Mouse (Mus musculus) brain, adult 2 months (tissue): ENCODE results near the gene Osbpl3.

Experiments
- DNase-seq: peaks from one replicate; pipeline ENCODE4 v3.0.0; 2011; ENCODE audit warnings: low read depth, low spot score

Gene Osbpl3

DNA sequence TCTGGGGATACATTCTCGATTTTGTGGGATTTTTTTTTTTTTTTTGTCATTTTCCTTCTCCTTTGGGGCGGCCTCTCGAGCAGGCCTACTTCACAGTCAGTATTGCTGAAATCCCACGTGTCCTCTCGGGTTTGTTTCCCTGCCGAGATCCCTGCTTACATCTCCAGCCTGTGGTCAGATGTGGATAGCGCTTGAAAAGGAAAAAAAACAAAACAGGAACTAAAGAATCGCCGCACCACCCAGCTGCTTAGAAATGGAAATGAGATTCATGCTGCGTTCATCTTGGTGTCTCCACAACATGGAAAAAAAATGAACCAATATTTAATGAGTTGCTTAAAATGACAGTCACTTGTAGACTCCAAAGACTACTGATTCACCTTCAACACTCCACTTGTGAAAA is 160.9 kb downstream of the Osbpl3 start:
- DNase-seq: no peak

DNA sequence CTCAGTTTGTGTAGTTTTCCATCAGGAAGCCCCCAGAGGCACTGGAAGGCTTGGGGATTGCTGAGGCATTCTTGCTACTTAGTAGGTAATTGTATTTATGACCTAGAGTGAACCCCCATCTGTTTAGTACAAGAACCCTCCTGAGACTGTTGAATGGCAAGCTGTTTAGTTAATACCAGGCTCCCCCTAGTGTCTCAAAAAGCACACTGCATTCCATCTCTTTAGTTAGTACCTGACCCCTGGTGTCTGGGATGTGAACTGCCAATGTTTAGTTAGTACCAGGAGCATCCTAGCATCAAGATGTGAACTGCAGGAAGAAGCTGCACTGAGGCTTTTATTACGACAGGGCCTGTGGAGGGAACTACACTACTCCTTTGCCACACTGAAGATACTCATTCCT is 161.9 kb downstream of the Osbpl3 start:
- peak; percentile 95 for DNase-seq

DNA sequence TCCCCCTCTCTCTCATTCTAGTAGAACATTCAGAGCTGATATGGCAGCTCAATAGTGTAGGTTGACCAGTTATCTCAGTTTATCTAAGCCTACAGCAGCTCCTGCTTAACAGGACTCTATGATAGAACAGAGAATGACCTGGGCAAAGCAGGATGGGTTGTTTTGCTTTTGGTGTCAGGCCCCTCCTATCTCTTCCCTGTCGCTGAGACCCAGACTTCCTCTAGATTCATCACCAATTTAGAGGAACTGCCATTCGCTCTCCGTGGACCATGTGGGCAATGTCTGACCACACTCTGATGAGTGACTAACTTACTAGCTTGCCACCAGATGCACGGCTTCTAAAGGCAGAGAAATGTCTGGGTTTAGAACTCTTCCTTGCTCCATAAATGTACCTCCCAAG is 164.4 kb downstream of the Osbpl3 start:
- DNase-seq: no peak

DNA sequence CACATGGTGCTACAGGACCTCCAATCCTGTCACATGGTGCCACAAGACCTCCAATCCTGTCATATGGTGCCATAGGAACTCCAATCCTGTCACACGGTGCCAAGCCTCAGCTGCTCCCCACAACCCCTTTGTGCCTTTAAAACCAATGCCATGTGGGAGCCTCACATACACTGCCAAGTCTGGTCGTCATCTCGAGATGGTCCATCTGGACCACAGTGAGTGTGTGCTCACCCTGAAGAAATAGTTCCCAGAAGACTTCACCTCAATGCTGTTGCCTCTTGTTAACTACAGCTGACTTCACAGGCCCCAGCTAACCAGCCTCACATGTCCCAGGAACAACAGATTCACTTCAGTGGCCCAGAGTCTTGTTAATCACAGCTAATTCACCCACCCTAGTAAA is 169.1 kb downstream of the Osbpl3 start:
- no peak for DNase-seq

DNA sequence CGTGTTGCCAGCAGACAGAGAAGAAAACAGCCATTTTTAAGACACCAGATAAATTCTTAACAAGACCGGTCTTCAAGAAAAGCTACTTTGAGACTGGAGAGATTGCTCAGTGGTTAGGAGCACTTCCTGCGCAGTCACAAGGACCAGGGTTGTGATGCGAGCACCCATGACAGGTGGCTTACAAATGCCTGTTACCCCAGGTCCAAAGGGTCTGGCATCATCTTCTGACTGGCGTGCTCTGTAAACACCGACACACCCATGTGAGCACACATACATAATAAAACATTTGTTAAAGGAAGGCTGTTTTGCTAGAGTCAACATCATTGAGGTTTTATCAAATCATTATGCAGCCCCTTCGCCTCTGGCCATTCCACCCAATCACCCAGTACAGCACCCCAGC is 176.4 kb downstream of the Osbpl3 start:
- DNase-seq: no peak

DNA sequence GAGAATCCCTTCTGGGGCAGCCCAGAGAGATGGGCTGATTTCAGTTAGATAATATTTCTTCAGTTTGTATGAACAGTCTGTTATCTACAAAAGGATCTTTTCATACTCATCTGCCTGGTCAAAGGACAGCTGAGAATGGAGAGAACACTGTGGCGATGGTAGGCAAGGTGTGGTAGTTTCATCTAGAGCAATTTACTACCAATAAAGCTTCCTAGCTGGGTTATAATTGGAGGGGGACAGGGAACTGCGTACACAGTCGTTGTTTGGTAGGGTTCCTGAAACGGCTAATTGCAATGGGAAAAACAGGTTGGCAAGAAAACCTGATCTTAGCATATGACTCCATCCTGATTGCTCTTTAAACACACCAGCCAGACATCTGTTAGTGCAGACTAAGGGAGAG is 182.1 kb downstream of the Osbpl3 start:
- no peak for DNase-seq

DNA sequence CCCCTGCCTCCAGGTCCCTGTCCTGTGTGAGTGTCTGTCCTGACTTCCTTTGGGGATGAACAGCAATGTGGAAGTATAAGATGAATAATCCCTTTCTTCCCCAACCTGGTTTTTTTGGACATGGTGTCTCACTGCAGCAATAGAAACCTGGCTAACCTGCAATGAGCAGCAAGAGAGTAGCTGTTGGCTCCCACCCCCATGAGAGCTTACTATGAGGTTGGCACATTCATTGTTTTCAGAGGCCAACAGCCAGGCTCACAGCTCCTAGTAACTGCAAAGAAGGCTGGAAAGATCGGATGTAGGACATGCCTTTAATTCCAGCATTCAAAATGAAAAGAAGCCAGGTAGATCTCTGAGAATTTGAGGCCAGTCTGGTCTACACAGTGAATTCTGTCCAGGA is 182.6 kb downstream of the Osbpl3 start:
- no peak for DNase-seq

DNA sequence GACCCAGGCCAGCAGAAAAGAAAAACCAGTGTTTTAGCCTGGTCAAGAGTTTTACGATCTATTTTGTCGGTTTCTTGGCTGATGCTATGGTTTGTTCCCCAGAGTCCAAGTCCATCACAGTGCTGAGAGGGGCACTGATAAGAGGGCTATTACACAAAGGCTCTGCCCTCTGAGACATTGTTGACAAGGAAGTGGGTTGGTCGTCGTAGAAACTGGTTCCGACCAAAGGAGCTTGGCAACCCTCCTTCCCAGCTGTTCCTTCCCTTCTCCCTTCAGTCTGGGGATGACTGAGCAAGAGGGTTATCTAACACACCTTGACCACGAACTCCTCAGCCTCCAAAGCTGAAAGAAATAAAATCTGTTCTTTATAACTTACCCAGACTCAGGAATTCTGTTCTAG is 192.3 kb downstream of the Osbpl3 start, which contains the start of gene Gsdme:
TSS of gene Gsdme (minus strand) at position 193 of the 400 bp plus-strand sequence.
- DNase-seq: no peak

DNA sequence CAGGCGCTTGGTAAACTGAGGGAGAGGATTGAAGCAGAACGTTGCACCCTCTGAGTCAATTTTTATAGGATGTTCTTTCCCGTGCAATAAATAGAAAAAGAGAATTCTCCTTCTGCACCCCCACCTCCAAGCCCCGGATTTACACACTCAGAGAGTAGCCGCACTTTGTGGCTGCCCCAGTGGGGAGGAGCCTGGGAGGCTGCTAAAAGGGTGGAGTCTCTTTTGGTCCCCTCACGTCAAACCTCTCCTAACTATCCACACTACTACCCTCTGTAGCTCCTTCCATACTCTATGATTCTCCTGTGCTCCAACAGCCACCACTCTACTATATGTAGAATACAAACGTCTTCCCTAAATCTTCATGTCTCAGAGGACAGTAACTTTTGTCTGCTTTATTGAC is 193.7 kb downstream of the Osbpl3 start:
- peak; percentile 31 for DNase-seq

DNA sequence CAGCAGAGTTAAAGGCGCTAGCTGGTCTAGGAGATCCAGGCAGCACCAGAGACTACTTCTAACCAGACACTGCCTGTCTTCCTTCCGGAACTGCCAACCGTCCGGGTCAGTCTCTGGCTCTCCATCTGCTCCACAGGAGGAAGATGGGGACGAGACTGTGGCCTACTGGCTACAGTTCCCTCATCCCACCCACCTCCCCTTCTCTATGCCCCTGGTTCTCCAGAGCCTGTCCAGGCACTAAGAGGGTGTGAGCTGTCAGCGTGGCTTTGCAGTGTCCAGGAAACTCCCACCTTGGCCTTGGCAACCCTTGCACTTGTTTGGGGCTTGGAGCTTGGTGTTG is 194.1 kb downstream of the Osbpl3 start:
- no peak for DNase-seq

DNA sequence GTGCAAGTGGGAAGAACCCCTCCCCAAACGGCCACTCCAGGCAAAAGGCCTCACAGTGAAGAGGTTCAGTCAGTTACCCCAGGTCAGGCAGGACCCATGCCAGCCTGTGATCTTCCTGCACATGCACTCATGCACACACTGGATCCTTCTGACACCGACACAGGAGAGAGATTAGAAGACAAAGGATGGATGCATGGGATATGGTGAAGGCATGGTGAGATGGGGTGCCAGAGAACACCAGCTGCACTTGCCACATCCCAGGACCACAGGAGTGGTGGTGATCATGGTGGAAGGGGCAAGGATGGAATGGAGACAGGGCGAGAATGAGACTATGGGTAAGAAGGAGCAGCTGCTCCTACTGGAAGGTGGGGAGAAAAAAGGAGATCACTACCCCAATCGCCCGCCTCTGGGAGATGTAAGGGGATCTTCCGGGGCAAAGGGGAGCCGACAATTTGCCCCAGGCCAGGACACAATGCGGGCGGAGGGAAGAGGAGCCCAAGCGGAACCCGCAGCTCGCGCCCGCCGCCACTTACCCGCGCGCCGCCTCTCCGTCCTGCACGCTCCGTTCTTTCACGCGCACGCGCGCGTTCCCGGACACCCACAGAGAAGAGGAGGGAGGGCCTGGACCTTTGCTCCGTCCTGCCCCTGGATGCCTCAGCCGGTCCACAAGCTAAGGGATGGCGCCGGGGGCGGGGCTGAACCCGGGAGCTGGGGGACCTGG is 194.6 kb downstream of the Osbpl3 start:
- DNase-seq: peak; percentile 96

DNA sequence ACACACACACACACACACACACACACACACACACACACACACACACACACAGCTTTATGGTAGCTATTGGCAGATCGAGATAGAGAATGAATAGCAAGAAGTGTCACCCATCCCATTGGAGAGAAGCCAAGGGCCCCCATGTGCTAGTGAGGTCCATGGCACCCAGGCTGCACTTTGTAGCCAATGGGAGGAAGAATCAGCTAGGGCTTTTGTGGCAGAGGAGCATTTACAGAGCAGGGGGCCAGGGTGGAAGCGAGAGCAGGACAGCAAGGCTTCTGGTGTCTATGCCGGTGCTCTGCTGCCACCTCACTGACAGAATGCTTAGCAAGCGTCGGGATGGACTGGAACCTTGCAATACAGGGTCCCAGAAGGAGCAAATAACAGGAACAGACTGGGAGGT is 200.6 kb downstream of the Osbpl3 start:
- no peak for DNase-seq

DNA sequence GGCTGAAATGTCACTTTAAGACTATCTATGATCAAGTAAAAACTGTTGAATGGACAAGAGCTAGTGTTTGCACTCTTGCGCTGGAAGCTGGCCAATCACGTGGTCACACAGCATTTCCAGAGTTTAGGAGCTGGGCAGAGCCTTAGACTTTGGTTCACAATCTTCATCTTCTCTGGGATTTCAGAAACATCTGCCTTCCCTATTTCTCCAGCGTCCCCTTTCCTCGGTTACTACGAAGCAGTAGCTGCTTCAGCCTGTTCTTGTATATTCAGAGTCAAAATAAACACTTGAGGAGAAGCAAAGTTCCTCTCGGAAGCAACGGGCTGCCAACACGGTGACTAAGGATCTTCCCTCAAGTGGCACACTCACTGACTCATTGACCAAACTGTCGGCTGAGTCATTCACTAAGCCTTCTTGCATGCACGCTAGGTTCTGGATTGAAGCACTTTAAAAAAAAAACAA is 201.2 kb downstream of the Osbpl3 start:
- DNase-seq: peak; percentile 94

DNA sequence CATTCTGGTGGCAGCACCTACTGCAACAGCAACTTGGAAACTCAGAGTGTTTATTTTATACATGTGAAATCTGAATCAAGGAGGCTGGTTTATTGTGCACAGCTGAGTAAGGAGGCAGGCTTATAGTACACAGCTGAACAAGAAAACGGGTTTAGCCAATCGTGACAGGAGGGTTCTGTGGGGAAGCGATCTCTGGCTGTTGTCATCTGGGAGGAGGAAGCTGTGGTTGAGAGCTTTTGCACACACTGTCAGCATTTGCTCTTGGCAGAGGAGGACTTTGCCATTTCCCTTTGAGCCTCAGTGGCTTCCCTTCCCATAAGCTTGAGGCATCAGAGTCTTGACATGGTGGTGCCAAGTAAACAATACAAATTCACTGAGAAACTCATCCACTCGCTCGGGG is 203.3 kb downstream of the Osbpl3 start:
- peak; percentile 48 for DNase-seq

DNA sequence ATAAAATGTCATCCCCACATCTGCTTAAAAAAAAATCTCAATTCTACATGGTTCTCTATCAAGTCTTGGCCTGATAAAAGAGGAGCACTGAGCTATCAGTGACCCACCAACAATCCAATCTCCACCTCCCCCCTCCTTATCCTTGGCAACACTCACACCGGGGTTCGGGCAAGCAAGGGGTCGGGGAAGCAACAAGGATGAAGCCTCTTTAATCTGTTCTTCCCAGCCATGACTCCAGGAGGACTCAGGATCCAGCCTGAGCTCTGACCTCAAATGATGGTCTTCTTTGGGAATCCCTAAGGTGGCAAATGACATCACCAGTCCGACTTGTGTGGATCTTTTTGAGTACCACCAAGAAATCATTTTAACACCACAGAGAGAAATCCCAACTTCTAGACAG is 208.2 kb downstream of the Osbpl3 start:
- DNase-seq: no peak

DNA sequence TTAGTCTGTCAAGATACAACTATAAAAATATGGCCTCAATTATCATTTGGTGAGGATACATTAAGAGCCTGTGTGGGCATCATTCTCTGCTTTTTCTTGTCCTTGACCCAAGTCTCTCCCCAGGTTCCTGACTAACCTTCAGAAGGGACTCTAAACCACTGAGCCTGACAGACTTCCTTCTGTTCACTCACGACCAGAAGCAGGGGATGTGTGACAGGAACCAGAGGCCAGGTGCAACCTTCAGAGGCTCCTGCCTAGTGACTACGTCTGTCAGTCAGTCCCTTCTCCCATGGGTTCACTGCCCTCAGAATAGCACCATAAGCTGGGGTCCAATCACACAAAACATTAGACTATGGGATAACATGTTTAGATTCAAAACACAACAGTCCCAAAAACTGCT is 208.6 kb downstream of the Osbpl3 start:
- DNase-seq: no peak

DNA sequence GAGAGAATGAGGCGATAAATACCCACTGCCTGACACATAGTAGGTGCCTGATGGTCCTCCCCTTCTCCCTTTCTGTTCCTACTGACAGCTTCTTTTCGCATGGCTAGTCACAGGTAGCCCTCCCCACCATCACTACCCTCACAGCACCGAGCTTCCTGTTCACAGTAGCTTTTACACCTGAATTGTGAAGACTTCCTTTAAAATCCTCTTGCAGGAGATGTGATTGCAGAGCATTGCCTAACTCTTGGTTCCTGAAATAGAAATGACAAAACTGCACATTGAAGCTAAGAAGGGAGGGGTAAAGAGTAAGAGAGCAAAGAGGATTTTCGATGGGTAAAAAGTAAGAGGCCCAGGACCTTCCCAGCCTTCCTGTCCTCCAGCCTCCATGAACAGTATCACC is 211.0 kb downstream of the Osbpl3 start:
- DNase-seq: peak; percentile 37

DNA sequence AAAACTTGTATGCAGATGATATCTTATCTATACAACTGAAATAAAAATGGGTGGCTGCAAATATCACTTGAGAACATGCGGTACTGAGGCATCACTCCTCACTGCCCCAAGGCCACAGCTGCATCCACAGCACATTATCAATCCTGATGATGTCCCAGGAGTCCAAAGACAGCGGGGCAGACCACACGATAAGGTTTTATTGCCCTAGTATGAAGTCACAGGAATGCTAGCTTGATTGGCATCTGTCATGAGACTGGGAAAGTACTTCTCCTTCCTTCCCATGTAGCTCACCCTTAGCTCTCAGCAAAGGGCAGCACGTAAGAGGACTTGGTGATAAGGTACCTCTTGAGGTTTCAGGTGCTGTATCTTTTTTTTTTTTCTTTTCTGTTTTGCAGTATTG is 211.9 kb downstream of the Osbpl3 start:
- no peak for DNase-seq
